Mouse (Mus musculus) Patski (cell line): ENCODE data around the gene Stk40. TPM values are rescaled to one million over a fixed set of nuclear protein-coding genes. Genes with fewer than 3 reads are reported as not detected.

Experiments used
- ATAC-seq: fragments of 100-300 bp; one replicate; pipeline ENCODE4 v1.8.0; 2021
- CTCF ChIA-PET: fragments of 350-600 bp; sonication (Branson Sonifier 250); formaldehyde crosslinking; loops from one replicate; lab custom pipeline; 2022; ENCODE audit warnings: inconsistent platforms; lab: Charles Lee
- POLR2A ChIA-PET: fragments of 350-600 bp; sonication (Branson Sonifier 250); formaldehyde crosslinking; loops from one replicate; lab custom pipeline; 2022; ENCODE audit warnings: antibody characterized with exemption, inconsistent platforms; lab: Charles Lee
- DNase-seq: peaks from one replicate; pipeline ENCODE4 v3.0.0-alpha.2; 2011; ENCODE audit warnings: low read depth, low spot score
- H3K27me3 ChIP-seq: fragments of 371-371 bp; one replicate; pipeline ENCODE4 v1.5.1; 2021
- CTCF ChIP-seq: fragments of 100-300 bp; IDR thresholded peaks from one replicate; pipeline ENCODE4 v1.5.1; 2021
- in situ Hi-C: fragments of 300-500 bp; cut with MboI; formaldehyde crosslinking; loops from 3 replicates; pipeline ENCODE4 v1.11.1; 2018; ENCODE audit warnings: low pct_unique_long_range_greater_than_20kb, mixed read lengths
- polyA plus RNA-seq: library from polyadenylated mRNA; unstranded; gene quantifications from one replicate; pipeline ENCODE4 v1.2.3, GENCODE M21; 2021

Gene Stk40
- polyA plus RNA-seq, 1 experiment from 2014 or later: 11.8 TPM

GRCm38 (mm10) chr4:126137773-126138172, 34.0 kb downstream of the Stk40 start:
- ATAC-seq (peak; percentile 58), DNase-seq (peak; percentile 27)
- in situ Hi-C loops: no loop called here
- ChIA-PET POLR2A (interaction anchor here (1.0 to 1.1 kb wide), 2 partner anchors 12 to 18 kb away, joined by 3 read pairs; no protein-coding TSS in a partner anchor), CTCF (interaction anchor here (1.5 kb wide), 1 partner anchor 52 kb away, joined by 3 read pairs; no protein-coding TSS in a partner anchor)
- TF ChIP-seq CTCF: no peak
- no peaks in the 10 kb centered on the region for H3K27me3 ChIP-seq

- no peak for TF ChIP-seq CTCF
- no peak for DNase-seq
- in situ Hi-C loops: no loop called here
- CTCF ChIA-PET: interaction anchor here (1.0 kb wide), 2 partner anchors 9 to 33 kb away, joined by 3 read pairs; no protein-coding TSS in a partner anchor
- no peaks in the 10 kb centered on the region for H3K27me3 ChIP-seq
- ATAC-seq: no peak
- POLR2A ChIA-PET: no interaction called here
Observed at GRCm38 (mm10) chr4:126141021-126141420, 37.3 kb downstream of the Stk40 start.

GRCm38 (mm10) chr4:126145396-126145795, 41.6 kb downstream of the Stk40 start:
- no peak for ATAC-seq
- H3K27me3 ChIP-seq: no peaks in the 10 kb centered on the region
- no peak for TF ChIP-seq CTCF
- CTCF ChIA-PET: no interaction called here
- POLR2A ChIA-PET: no interaction called here
- DNase-seq: no peak
- in situ Hi-C loops: no loop called here

- POLR2A ChIA-PET: interaction anchor here (1.2 to 1.3 kb wide), 2 partner anchors 15 to 17 kb away, joined by 4 read pairs; no protein-coding TSS in a partner anchor
- DNase-seq (no peak), ATAC-seq (no peak)
- CTCF ChIA-PET: no interaction called here
- no peaks in the 10 kb centered on the region for H3K27me3 ChIP-seq
- in situ Hi-C loops: no loop called here
- TF ChIP-seq CTCF: no peak
Observed at GRCm38 (mm10) chr4:126146974-126147532, 43.3 kb downstream of the Stk40 start.

- in situ Hi-C loops: no loop called here
- POLR2A ChIA-PET: interaction anchor here (1.2 to 1.3 kb wide), 2 partner anchors 15 to 17 kb away, joined by 4 read pairs; no protein-coding TSS in a partner anchor
Observed at GRCm38 (mm10) chr4:126147533-126148160, 43.9 kb downstream of the Stk40 start, which contains the start of gene Eva1b. TSS of gene Eva1b (plus strand) at chr4:126147744.

GRCm38 (mm10) chr4:126148161-126148961, 44.6 kb downstream of the Stk40 start:
- peak; percentile 60 for ATAC-seq
- DNase-seq: no peak
- CTCF ChIA-PET: interaction anchor here (0.7 to 1.3 kb wide), 2 partner anchors 11 to 62 kb away, joined by 3 to 5 read pairs; no protein-coding TSS in a partner anchor
- POLR2A ChIA-PET: interaction anchor here (0.6 to 1.6 kb wide), 6 partner anchors 16 to 53 kb away, joined by 3 to 9 read pairs (median 4); no protein-coding TSS in a partner anchor
- no peaks in the 10 kb centered on the region for H3K27me3 ChIP-seq
- in situ Hi-C loops: no loop called here
- no peak for TF ChIP-seq CTCF

More at GRCm38 (mm10) chr4:126147533-126148160, 43.9 kb downstream of the Stk40 start, which contains the start of gene Eva1b:
- ATAC-seq (peak; percentile 93), DNase-seq (peak; percentile 93)
- CTCF ChIA-PET: interaction anchor here (1.3 kb wide), 1 partner anchor 11 kb away, joined by 5 read pairs; no protein-coding TSS in a partner anchor
- no peak for TF ChIP-seq CTCF
- H3K27me3 ChIP-seq: no peaks in the 10 kb centered on the region

- ChIA-PET CTCF (interaction anchor here (0.7 to 1.3 kb wide), 2 partner anchors 10 to 63 kb away, joined by 3 to 5 read pairs; no protein-coding TSS in a partner anchor), POLR2A (interaction anchor here (0.6 to 1.6 kb wide), 4 partner anchors 16 to 44 kb away, joined by 3 to 9 read pairs (median 4); no protein-coding TSS in a partner anchor)
- no peak for TF ChIP-seq CTCF
- no peak for DNase-seq
- ATAC-seq: no peak
- in situ Hi-C loops: no loop called here
- no peaks in the 10 kb centered on the region for H3K27me3 ChIP-seq
Observed at GRCm38 (mm10) chr4:126149041-126149676, 45.4 kb downstream of the Stk40 start.

GRCm38 (mm10) chr4:126149798-126150197, 46.0 kb downstream of the Stk40 start:
- no peak for DNase-seq
- no peaks in the 10 kb centered on the region for H3K27me3 ChIP-seq
- no peak for ATAC-seq
- in situ Hi-C loops: no loop called here
- CTCF ChIA-PET: no interaction called here
- POLR2A ChIA-PET: interaction anchor here (1.2 to 1.6 kb wide), 2 partner anchors 17 to 39 kb away, joined by 3 to 4 read pairs; no protein-coding TSS in a partner anchor
- TF ChIP-seq CTCF: no peak

- DNase-seq (no peak), ATAC-seq (no peak)
- in situ Hi-C loops: no loop called here
- ChIA-PET POLR2A (interaction anchor here (0.6 kb wide), 1 partner anchor 21 kb away, joined by 3 read pairs; no protein-coding TSS in a partner anchor), CTCF (no interaction called here)
- TF ChIP-seq CTCF: no peak
- no peaks in the 10 kb centered on the region for H3K27me3 ChIP-seq
Observed at GRCm38 (mm10) chr4:126150297-126150948, 46.7 kb downstream of the Stk40 start.
